Mouse (Mus musculus) cerebellum, adult 18-20 months (tissue): Measurements from ENCODE around the gene Cypt14.
"Not testable (repeated sequence)": the region's sequence is repeated elsewhere in the genome, so short reads cannot be mapped to it uniquely, and the experiment has no call there.

Experiments used
- DNase-seq, 2 experiments: peaks; one replicate each; pipeline ENCODE4 v3.0.0; 2021

Cypt14 gene

GRCm38 (mm10) chrX:39863504-39863903, at the start of gene Cypt14:
Gene Cypt14 (minus strand): TSS chrX:39863604.
- DNase-seq = not testable (repeated sequence)
